Mouse (Mus musculus): ENCODE data around the gene Timm29.

Timm29 gene

GRCm38 (mm10) chr9:21592703-21593121, at the start of gene Timm29, which contains the start of gene Yipf2:
Timm29 (plus strand) TSS chr9:21592722.
Yipf2 (minus strand) TSS chr9:21592828.
- peak; percentile 99 for DNase-seq (ENCODE audit: low spot score)

- DNase-seq (ENCODE audit: low spot score), result no peak
Measured at GRCm38 (mm10) chr9:21545351-21545915, 47.1 kb upstream of the Timm29 start.

- DNase-seq (ENCODE audit: low spot score), result peak; percentile 98
Measured at GRCm38 (mm10) chr9:21545916-21546788, 46.4 kb upstream of the Timm29 start.

GRCm38 (mm10) chr9:21546789-21547074, 45.8 kb upstream of the Timm29 start, which contains the start of gene Carm1:
Carm1 (plus strand) TSS chr9:21546894.
- DNase-seq (ENCODE audit: low spot score), result no peak

- peak; percentile 70 for DNase-seq (ENCODE audit: low spot score)
Measured at GRCm38 (mm10) chr9:21547075-21547941, 45.2 kb upstream of the Timm29 start.

GRCm38 (mm10) chr9:21551049-21551448, 41.5 kb upstream of the Timm29 start:
- no peak for DNase-seq (ENCODE audit: low spot score)

- no peak for DNase-seq (ENCODE audit: low spot score)
Measured at GRCm38 (mm10) chr9:21553607-21554273, 38.8 kb upstream of the Timm29 start.

- no peak for DNase-seq (ENCODE audit: low spot score)
Measured at GRCm38 (mm10) chr9:21555198-21555742, 37.3 kb upstream of the Timm29 start.

GRCm38 (mm10) chr9:21556996-21557395, 35.5 kb upstream of the Timm29 start:
- no peak for DNase-seq (ENCODE audit: low spot score)

GRCm38 (mm10) chr9:21557556-21557955, 35.0 kb upstream of the Timm29 start:
- no peak for DNase-seq (ENCODE audit: low spot score)

GRCm38 (mm10) chr9:21558366-21558765, 34.2 kb upstream of the Timm29 start:
- no peak for DNase-seq (ENCODE audit: low spot score)

GRCm38 (mm10) chr9:21559151-21559550, 33.4 kb upstream of the Timm29 start:
- no peak for DNase-seq (ENCODE audit: low spot score)

- DNase-seq (ENCODE audit: low spot score), result no peak
Measured at GRCm38 (mm10) chr9:21564420-21564819, 28.1 kb upstream of the Timm29 start.

GRCm38 (mm10) chr9:21565004-21565586, 27.4 kb upstream of the Timm29 start:
- DNase-seq (ENCODE audit: low spot score), result no peak

GRCm38 (mm10) chr9:21566538-21566937, 26.0 kb upstream of the Timm29 start:
- no peak for DNase-seq (ENCODE audit: low spot score)

GRCm38 (mm10) chr9:21567051-21567450, 25.5 kb upstream of the Timm29 start:
- DNase-seq (ENCODE audit: low spot score), result no peak

- no peak for DNase-seq (ENCODE audit: low spot score)
Measured at GRCm38 (mm10) chr9:21568657-21569255, 23.8 kb upstream of the Timm29 start.

- no peak for DNase-seq (ENCODE audit: low spot score)
Measured at GRCm38 (mm10) chr9:21574012-21574801, 18.3 kb upstream of the Timm29 start.

- no peak for DNase-seq (ENCODE audit: low spot score)
Measured at GRCm38 (mm10) chr9:21575253-21575652, 17.3 kb upstream of the Timm29 start.

- DNase-seq (ENCODE audit: low spot score), result peak; percentile 18
Measured at GRCm38 (mm10) chr9:21576286-21576685, 16.2 kb upstream of the Timm29 start.

All from embryo, embryonic 10.5 days (tissue).